Mouse (Mus musculus) megakaryocyte, embryonic 14.5 days (primary cell): ENCODE data around the gene Hoxa13. TPM values are rescaled to one million over a fixed set of nuclear protein-coding genes. Genes with fewer than 3 reads are reported as not detected.
A peak's percentile ranks its signal among the peaks of the same experiment; 100 is the strongest.

Source experiments
- H3K27me3 ChIP-seq: replicated peaks from 2 replicates; pipeline ENCODE3; 2012; ENCODE audit warnings: inconsistent platforms
- H3K36me3 ChIP-seq: replicated peaks from 2 replicates; pipeline ENCODE3; 2012; ENCODE audit warnings: low read length, inconsistent platforms, mixed read lengths
- H3K4me1 ChIP-seq: 2 replicates; pipeline ENCODE4 v1.6.1; 2012; ENCODE audit warnings: inconsistent platforms
- H3K4me3 ChIP-seq: replicated peaks from 2 replicates; pipeline ENCODE3; 2012; ENCODE audit warnings: moderate library complexity, mild to moderate bottlenecking, inconsistent platforms
- H3K9me3 ChIP-seq: 2 replicates; pipeline ENCODE4 v1.6.1; 2012; ENCODE audit warnings: inconsistent platforms
- FLI1 ChIP-seq: IDR thresholded peaks from 2 replicates; pipeline ENCODE4 v1.6.1; 2012; ENCODE audit warnings: low read length, inconsistent platforms, mixed read lengths
- GATA1 ChIP-seq: IDR thresholded peaks from 3 replicates; pipeline ENCODE4 v1.6.1; 2012; ENCODE audit warnings: mixed read lengths, low read length, inconsistent platforms, borderline replicate concordance
- polyA plus RNA-seq: library from polyadenylated mRNA; stranded (reverse); fragments of >175 nt; gene quantifications from 2 replicates; pipeline ENCODE4 v1.2.3, GENCODE M21; 2012; ENCODE audit warnings: low replicate concordance; ENCODE audit not compliant: insufficient read depth

Hoxa13 gene
- not detected in 2 replicates for polyA plus RNA-seq

DNA sequence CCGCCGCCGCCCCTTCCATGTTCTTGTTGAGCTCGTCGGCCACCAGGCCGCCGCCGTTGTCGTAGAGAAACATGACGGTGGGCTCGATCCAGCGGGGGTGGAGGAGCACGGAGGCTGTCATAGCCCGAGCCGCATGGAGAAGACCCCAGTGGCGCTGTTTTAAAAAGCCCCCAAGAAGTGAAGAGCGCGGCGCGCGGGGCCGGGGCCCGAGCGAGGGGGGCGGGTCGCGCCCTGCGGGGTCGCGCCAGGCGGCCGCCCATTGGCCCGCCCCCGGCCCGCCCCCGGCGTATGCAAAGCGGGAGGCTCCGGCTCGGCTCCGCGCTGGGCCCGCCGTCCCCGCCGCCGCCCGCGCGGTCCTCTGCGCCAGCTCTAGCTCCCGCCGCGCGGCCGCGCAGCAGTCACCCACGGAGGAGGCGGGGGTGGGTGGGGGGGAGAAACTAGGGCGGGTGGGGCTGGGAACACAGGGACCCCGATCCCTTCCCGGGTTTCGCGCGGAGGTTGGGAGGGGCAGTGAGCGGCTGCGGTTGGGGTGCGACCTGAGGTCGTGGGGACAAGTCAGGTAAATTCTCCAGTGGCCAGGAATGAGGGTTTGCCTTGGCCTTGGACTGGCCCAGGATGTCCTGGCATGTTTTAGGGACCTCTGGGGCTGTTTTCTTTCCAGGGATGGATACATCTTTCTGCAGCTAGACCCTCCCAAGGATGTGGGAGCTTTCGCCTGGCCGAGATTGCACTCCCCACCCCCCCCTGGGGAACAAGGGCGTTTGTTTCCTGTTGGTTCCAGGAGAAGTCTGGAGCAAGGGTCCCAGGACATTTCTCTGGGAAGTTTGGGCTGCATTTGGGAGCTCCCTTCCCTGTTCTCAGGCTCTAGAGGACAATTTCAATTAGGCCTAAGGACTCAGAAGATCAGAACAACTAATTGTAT is at the start of gene Hoxa13:
Gene Hoxa13, minus strand, starts transcription at position 227 of the 922 bp plus-strand sequence.
- H3K36me3 ChIP-seq, result no peaks in the 10 kb centered on the region
- peaks cover 94% of the 10 kb centered on the region for H3K27me3 ChIP-seq
- H3K9me3 ChIP-seq, result peaks cover 7% of the 10 kb centered on the region; the same call in 1 of the 2 replicates
- peaks cover 45% of the 10 kb centered on the region for H3K4me1 ChIP-seq
- no peak for TF ChIP-seq GATA1
- H3K4me3 ChIP-seq, result peak within 1 kb of the TSS; percentile 87

DNA sequence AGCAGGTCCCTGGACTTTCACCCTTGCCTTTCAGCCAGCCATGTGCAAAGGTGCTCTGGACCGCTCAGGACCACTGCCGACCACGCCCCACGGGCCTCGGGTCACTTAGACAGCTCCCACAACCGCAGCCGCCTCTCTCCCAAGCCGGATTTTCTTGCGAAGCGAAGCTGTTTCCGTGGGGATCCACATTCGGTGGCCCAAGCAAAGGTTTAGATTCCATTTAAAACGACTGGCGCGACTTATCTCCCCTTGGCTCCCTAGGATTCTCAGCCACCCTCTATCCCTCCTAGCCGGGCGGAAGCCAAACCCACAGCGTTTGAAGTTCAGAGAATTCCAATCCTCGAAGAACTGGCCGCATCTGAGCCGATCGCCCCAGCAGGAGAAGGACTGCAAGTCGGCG is 49.7 kb upstream of the Hoxa13 start:
- no peak for TF ChIP-seq FLI1
- TF ChIP-seq GATA1, result no peak
- Histone ChIP-seq H3K36me3 (no peaks in the 10 kb centered on the region), H3K9me3 (0 out of 2 replicates have a peak, but pooled peaks cover 3% of the 10 kb centered on the region), H3K27me3 (peaks cover 97% of the 10 kb centered on the region), H3K4me3 (peak overlapping the region; percentile 28), H3K4me1 (peaks cover 26% of the 10 kb centered on the region)

DNA sequence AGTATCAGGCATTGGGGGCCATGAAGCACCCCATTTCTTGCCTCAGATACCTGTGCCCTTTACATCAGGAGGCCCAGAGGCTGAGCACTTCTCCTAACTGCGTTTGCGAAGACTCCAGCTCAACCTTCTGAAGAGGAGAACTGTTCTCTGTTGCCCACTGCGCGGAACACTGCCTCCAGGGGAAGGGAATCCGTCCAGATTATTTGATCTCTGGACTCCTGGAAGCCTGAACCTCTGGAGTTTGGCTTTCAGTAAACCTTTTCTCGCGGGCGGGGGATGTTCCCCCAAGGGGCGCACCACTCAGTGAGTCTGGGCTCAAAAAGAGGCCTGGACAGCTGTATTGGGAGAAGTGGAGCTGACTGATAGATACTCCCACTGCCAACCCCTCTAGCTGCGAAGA is 49.1 kb upstream of the Hoxa13 start:
- H3K36me3 ChIP-seq, result no peaks in the 10 kb centered on the region
- TF ChIP-seq GATA1 (no peak), FLI1 (no peak)
- H3K4me3 ChIP-seq, result no peak overlapping the region
- 0 out of 2 replicates have a peak, but pooled peaks cover 3% of the 10 kb centered on the region for H3K9me3 ChIP-seq
- peaks cover 96% of the 10 kb centered on the region for H3K27me3 ChIP-seq
- peaks cover 26% of the 10 kb centered on the region for H3K4me1 ChIP-seq

DNA sequence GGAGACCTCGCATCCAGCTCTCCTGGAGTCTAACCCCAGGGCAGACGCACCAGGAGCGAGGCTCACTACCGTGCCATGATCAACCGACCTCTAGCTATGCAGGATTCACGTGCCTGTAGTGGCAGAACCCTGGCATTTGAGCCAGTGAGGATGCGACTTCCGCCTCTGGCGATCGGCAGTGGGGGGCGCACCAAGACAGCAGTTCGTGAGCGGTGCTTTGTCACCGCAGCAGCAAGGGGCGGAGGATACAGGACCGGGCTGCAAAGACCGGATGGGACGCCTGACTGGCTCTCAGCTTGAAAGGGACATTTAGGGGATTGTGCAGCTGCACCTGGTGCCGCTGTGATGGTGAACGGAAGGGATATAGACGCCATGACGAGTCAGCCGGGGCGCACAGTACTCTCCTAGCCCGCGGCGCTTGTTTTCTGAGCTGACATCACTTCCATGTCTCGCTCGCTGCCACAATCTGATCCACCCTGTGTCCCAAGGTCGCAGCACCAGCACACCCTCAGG is 45.3 kb upstream of the Hoxa13 start:
- Histone ChIP-seq H3K4me3 (peak overlapping the region; percentile 91), H3K9me3 (peaks cover 3% of the 10 kb centered on the region; the same call in 1 of the 2 replicates), H3K36me3 (no peaks in the 10 kb centered on the region), H3K4me1 (peaks cover 17% of the 10 kb centered on the region), H3K27me3 (peaks cover 83% of the 10 kb centered on the region)
- TF ChIP-seq FLI1, result no peak
- TF ChIP-seq GATA1, result no peak

DNA sequence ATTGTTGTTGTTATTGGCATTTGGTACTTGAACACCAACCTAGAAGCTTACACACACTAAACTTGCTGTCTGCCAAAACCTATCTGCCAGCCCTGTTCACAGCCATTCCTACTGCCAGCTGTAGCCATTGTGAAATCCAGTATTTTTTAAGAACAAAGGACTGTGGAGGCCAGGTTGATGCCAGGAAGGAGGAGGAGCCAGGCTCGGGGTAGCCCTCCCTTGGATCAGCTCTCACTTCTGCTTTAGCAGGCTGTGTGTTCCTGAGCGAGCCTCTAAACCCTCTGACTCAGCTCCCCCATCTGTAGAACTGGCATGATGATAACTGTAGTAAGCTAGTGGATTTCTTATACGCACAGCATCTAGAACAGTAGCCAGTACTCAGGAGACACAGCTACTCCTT is 42.7 kb upstream of the Hoxa13 start:
- TF ChIP-seq FLI1, result no peak
- no peak for TF ChIP-seq GATA1
- Histone ChIP-seq H3K27me3 (peaks cover 73% of the 10 kb centered on the region), H3K36me3 (no peaks in the 10 kb centered on the region), H3K9me3 (peaks cover 3% of the 10 kb centered on the region; the same call in 1 of the 2 replicates), H3K4me1 (peaks cover 10% of the 10 kb centered on the region), H3K4me3 (no peak overlapping the region)

DNA sequence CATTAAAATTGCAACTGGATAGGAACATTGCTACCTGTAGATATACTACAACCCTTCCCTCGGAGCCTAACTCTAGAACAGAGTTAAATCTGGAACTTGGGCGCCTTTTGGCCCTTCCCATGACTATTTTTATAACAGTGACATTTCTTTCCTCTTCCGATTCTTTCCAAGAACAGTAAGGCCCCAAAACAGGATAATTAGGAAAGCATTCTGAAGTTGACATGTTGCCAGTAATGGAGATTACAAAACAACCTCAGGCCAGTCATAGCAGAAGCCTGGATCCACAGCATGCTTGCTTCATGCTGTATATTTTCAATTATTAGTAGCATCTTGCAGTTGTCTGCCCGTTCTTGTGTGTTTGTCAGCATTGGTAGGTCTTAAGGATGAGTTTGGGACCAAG is 40.1 kb upstream of the Hoxa13 start:
- TF ChIP-seq FLI1 (no peak), GATA1 (no peak)
- Histone ChIP-seq H3K4me3 (no peak overlapping the region), H3K27me3 (peaks cover 64% of the 10 kb centered on the region)

DNA sequence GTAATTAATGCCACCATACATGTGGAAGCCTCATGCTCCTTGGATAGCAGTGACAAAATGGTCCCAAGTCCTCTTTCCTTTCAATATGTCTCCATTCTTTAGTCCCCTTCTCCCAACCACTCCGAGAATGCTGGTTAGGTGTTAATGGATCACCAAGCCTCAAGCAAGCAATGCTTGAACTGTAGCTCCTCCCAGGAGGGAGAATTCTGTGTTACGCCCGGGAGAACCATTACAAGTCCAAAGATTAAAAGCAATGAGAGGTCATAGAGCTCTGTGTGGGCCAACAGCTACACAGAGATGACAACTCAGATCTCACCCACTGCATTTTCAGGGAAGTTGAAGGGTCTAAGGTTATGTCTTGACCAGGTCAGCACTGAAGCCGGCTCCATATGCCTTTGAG is 37.8 kb upstream of the Hoxa13 start:
- TF ChIP-seq FLI1, result no peak
- no peak for TF ChIP-seq GATA1
- Histone ChIP-seq H3K4me1 (no peaks in the 10 kb centered on the region), H3K27me3 (peaks cover 62% of the 10 kb centered on the region), H3K36me3 (no peaks in the 10 kb centered on the region), H3K4me3 (no peak overlapping the region), H3K9me3 (peaks cover 8% of the 10 kb centered on the region; the same call in 1 of the 2 replicates)

More for the DNA sequence above, 40.1 kb upstream of the Hoxa13 start:
- no peaks in the 10 kb centered on the region for H3K36me3 ChIP-seq
- peaks cover 9% of the 10 kb centered on the region; the same call in 1 of the 2 replicates for H3K9me3 ChIP-seq
- H3K4me1 ChIP-seq, result peaks cover 4% of the 10 kb centered on the region

DNA sequence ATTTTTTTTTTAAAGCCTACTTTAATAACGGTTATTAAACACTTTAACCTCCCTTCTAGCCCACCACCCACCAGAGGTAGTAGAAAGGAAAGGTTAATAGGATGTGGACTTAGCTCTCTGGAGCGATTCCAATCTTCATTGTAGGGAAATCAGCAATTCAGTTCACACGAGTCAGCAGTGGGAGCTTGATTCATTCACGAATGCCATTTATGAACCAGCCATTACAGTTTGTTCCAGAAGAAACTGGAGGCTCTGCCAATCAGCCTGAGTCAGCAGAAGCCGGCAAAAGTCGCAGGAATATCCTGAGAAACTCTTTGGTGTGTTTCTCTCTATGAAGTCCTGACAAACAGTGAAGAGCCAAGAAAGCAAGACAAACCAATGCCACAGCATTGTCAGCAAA is 33.9 kb upstream of the Hoxa13 start:
- H3K36me3 ChIP-seq, result no peaks in the 10 kb centered on the region
- peaks cover 10% of the 10 kb centered on the region for H3K4me1 ChIP-seq
- no peak for TF ChIP-seq GATA1
- no peak for TF ChIP-seq FLI1
- peaks cover 73% of the 10 kb centered on the region for H3K27me3 ChIP-seq
- no peak overlapping the region for H3K4me3 ChIP-seq
- peaks cover 10% of the 10 kb centered on the region; the same call in 1 of the 2 replicates for H3K9me3 ChIP-seq

DNA sequence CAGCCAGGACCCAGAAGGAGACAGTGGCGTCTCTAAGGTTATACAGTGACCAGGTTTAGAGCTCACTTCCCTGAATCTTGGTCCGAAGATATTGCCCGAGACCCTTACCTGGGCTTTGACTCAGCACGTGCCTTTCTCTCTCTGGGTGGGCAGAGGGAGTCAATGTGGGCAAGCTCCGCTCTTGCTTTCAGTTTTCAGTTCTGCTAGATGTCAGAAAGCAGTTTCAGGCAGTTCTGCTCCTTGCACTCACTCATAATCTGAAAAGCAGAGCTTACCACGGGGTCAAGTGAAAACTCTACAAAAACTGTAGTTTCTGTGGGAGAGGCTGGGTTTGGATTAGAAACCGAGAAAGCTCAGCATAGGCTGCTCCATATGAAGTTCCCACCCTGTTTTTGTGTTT is 31.6 kb upstream of the Hoxa13 start:
- no peak overlapping the region for H3K4me3 ChIP-seq
- peaks cover 10% of the 10 kb centered on the region for H3K4me1 ChIP-seq
- TF ChIP-seq FLI1 (no peak), GATA1 (no peak)
- H3K9me3 ChIP-seq, result peaks cover 10% of the 10 kb centered on the region; the same call in 1 of the 2 replicates
- peaks cover 71% of the 10 kb centered on the region for H3K27me3 ChIP-seq
- no peaks in the 10 kb centered on the region for H3K36me3 ChIP-seq

DNA sequence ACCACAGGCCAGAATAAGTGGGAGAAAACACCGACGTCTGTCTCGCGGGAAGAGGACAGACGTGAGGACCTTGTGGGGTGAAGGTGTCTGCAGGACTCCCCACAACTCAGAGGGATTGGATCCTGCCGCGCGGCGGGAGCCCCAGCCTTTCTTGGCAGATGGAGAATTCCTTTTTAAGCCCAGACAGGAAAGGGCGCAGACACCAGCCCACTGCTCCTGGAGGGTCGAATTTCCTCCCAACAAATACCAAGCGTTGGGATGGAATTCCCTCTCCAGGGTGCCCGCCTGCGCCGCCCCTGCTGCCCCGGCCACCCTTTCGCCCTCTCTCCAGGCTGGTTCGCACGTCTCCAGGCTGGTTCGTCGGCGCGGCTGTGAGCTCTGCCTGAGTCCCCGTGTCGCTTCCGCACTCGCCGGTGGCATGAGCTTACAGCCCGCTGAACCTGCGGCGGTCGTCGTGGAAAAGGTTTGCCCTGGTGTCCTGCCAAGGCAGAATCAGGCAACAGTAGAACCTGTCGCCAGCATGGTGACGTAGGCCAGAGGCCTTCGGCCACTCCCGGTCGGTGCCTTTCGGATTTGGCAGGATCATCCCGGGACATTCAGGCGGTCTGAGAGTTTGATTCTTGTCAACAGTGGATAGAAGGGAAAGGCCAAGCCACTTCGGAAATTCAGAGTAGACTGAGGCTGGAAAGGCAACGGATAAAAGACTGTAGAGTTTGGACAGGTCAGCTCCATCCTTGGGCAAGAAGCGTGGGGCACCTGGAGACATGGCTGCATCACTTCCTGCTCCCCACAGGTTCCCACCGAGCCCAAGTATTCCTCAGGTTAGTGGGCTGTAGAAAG is 30.6 kb upstream of the Hoxa13 start:
- Histone ChIP-seq H3K4me3 (peak overlapping the region; percentile 77), H3K9me3 (peaks cover 3% of the 10 kb centered on the region; the same call in 1 of the 2 replicates), H3K4me1 (peaks cover 10% of the 10 kb centered on the region), H3K27me3 (peaks cover 67% of the 10 kb centered on the region), H3K36me3 (no peaks in the 10 kb centered on the region)
- TF ChIP-seq FLI1 (no peak), GATA1 (no peak)
